Mouse (Mus musculus): Measurements from ENCODE around the gene Pigt. TPM values are rescaled to one million over a fixed set of nuclear protein-coding genes. Genes with fewer than 3 reads are reported as not detected.

The Pigt gene
- polyA plus RNA-seq, 1 experiment: 39.1 TPM

DNA sequence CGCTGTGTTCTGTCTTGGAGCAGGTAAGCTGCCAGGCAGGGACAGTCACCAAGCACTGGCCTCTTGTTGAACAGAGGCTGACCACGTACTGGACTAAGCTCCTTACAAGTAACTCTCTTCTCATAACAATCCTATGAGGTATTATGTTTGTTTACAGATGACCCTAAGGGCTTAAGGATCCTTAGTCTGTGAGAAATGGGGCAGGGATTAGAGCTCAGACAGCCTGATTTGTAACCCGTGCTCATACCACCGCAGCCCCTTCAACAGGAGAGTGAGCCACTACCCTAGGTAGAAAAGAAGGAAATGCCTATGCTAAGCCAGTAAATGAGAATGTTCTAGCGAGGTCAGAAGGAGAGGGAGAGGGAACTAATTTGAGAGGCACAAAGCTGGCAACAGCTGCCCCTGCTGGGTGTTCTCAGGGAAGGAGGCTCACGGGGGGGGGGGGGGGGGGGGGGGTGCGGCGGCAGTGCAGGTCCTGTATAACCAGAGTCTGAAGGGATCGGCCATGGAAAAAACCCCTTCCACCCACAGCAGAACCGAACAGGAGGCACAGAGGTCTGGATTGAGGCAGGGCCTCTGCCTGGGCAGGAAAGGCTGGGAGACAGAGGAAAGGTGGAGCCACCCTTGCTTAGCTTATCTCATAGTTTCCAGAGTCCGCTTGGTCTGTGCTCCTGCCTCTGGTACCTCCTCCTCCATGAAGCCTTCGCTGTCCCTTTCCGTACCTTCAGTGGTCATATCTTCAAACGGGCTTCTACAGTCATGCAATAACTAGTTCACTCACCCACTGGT is 15.0 kb downstream of the Pigt start:
- Histone ChIP-seq H3K4me3 (replicated peaks; ENCODE audit: control insufficient read depth, low read depth, low read length) (no peak overlapping the region), H3K27ac (ENCODE audit: control insufficient read depth, insufficient read depth, low read depth, low read length, poor library complexity) (no peak overlapping the region), H3K4me1 (ENCODE audit: control insufficient read depth, insufficient read depth, low read length) (no peaks in the 10 kb centered on the region)
- TF ChIP-seq POLR2A (IDR thresholded peaks at IDR 0.05; ENCODE audit: borderline replicate concordance, control insufficient read depth, low read depth, low read length) (no peak), CTCF (IDR thresholded peaks at IDR 0.05; ENCODE audit: control insufficient read depth, insufficient read depth, low read length) (no peak)
- WGBS: 52% methylated on average over 13 of the region's 14 CpGs

DNA sequence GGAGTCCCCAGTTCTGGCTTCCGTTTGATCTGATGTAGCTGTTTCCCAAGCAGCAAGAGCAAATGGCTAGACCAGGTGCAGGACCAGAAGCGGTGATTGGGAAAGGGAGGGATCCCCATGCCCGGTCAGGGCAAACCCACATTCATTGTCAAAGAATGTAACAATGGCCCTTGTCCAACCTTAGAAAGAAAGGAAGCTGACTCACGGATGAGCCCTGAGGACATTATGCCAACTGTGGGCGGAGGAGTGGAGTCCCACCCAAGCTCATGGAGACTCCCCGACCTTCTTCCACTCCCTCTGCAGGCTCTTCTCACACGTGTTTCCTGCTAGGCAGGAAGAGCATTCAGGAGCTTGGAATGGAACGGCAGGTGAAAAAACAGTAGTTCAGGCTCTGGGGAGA is 16.1 kb downstream of the Pigt start:
- H3K4me3 ChIP-seq (replicated peaks; ENCODE audit: control insufficient read depth, low read depth, low read length): no peak overlapping the region
- no peaks in the 10 kb centered on the region for H3K4me1 ChIP-seq (ENCODE audit: control insufficient read depth, insufficient read depth, low read length)
- WGBS: 70% methylated on average over 8 of the region's 8 CpGs
- no peak overlapping the region for H3K27ac ChIP-seq (ENCODE audit: control insufficient read depth, insufficient read depth, low read depth, low read length, poor library complexity)
- TF ChIP-seq POLR2A (IDR thresholded peaks at IDR 0.05; ENCODE audit: borderline replicate concordance, control insufficient read depth, low read depth, low read length) (no peak), CTCF (IDR thresholded peaks at IDR 0.05; ENCODE audit: control insufficient read depth, insufficient read depth, low read length) (no peak)

DNA sequence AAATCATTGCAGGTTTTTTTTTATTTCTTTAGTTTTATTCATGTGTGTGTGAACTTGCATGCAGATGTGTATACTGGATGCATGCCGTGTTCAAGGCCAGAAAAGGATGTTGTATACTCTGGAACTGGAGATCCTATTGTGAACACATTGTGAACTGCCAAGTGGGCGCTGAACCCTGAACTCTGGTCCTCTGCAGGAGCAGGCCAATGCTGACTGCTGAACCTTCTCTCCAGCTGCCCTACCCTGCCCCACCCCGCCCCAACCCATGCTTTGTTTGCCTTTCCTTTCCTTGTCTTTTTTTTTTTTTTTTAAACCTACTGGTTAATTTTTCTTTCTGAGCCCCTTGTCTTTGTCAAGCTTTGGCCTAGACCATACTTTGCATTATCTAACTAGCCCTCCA is 17.6 kb downstream of the Pigt start:
- Histone ChIP-seq H3K4me3 (replicated peaks; ENCODE audit: control insufficient read depth, low read depth, low read length) (no peak overlapping the region), H3K4me1 (ENCODE audit: control insufficient read depth, insufficient read depth, low read length) (no peaks in the 10 kb centered on the region), H3K27ac (ENCODE audit: control insufficient read depth, insufficient read depth, low read depth, low read length, poor library complexity) (no peak overlapping the region)
- TF ChIP-seq CTCF (IDR thresholded peaks at IDR 0.05; ENCODE audit: control insufficient read depth, insufficient read depth, low read length) (no peak), POLR2A (IDR thresholded peaks at IDR 0.05; ENCODE audit: borderline replicate concordance, control insufficient read depth, low read depth, low read length) (no peak)
- WGBS: 85% methylated on average over 3 of the region's 3 CpGs

DNA sequence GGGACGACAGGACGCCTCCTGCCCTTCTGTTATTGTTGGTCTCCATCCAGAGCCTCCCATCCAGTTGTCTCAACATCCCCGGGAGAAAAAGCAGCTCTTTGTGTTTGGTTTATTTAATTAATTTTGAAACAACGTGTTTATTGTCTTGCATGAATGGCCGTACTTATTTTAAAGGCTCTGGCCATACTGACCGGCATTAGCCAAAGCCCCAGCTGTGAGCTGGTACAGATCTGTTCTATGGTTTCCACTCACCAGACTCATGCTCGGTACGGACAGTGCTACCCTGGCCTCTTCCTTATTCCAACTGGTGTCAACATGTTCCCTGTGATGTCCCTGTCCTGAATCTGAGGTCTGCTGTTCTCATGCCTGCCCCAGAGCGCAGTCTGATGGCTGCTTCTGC is 18.6 kb downstream of the Pigt start:
- peaks cover 3% of the 10 kb centered on the region; the same call in 1 of the 2 replicates for H3K4me1 ChIP-seq (ENCODE audit: control insufficient read depth, insufficient read depth, low read length)
- WGBS: 82% methylated on average over 9 of the region's 9 CpGs
- no peak overlapping the region for H3K4me3 ChIP-seq (replicated peaks; ENCODE audit: control insufficient read depth, low read depth, low read length)
- no peak overlapping the region for H3K27ac ChIP-seq (ENCODE audit: control insufficient read depth, insufficient read depth, low read depth, low read length, poor library complexity)
- TF ChIP-seq POLR2A (IDR thresholded peaks at IDR 0.05; ENCODE audit: borderline replicate concordance, control insufficient read depth, low read depth, low read length) (no peak), CTCF (IDR thresholded peaks at IDR 0.05; ENCODE audit: control insufficient read depth, insufficient read depth, low read length) (no peak)

DNA sequence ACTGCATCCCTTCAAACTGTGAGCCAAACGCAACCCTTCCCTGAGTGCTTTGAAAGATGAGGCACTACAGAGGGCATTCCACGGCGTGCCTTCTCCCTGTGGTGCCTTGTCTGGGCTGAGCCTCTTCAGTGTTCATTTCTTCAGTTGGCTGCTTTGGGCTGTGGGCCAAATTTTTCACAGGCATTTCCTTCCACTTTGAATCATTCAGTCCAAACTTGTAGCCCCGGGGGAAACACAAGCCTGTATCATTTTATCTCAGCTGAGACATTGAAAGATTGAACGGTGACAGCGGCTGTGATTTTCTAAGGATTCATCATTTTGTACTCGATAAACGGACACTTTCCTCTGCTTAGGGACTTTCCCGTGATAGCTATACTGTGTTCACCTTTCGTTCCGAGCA is 19.3 kb downstream of the Pigt start:
- H3K4me1 ChIP-seq (ENCODE audit: control insufficient read depth, insufficient read depth, low read length): peaks cover 4% of the 10 kb centered on the region; the same call in 1 of the 2 replicates
- TF ChIP-seq CTCF (IDR thresholded peaks at IDR 0.05; ENCODE audit: control insufficient read depth, insufficient read depth, low read length) (no peak), POLR2A (IDR thresholded peaks at IDR 0.05; ENCODE audit: borderline replicate concordance, control insufficient read depth, low read depth, low read length) (no peak)
- H3K27ac ChIP-seq (ENCODE audit: control insufficient read depth, insufficient read depth, low read depth, low read length, poor library complexity): no peak overlapping the region
- WGBS: 77% methylated on average over 11 of the region's 11 CpGs
- no peak overlapping the region for H3K4me3 ChIP-seq (replicated peaks; ENCODE audit: control insufficient read depth, low read depth, low read length)

DNA sequence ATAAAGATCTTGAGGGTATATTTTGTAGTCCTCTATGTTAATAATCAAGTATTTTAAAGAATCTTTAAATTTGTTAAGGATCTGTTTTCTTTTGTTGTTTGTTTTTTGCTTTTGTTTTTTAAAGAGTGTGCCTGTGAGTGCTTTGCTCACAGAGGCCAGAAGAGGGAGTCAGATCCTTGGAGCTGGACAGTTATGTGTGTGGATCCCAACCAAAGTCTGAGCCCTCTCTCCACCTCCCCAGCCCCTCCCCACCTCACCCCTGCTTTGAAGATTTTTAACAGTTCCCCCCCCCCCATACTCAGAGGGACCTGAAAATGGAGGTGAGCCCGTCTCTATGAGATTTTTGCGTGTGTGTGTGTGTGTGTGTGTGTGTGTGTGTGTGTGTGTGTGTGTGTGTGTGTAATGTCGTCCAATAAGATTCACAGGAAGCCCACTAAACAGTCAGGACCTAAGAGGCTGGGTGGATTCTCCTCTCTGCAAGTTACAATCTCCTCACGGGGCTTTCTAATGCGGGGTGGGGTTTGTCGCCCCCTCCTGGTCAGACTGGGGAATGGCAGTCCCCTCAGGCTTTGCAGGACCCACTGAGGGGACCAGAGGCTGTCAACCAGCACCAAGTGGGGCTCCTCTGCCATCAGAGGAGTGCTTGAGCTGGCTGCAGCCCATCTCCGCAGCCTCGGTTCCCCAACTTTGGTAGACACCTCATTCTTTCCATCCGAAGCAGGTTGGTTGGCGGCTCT is 20.3 kb downstream of the Pigt start:
- TF ChIP-seq CTCF (IDR thresholded peaks at IDR 0.05; ENCODE audit: control insufficient read depth, insufficient read depth, low read length) (peak; percentile 85), POLR2A (IDR thresholded peaks at IDR 0.05; ENCODE audit: borderline replicate concordance, control insufficient read depth, low read depth, low read length) (no peak)
- WGBS: 50% methylated on average over 10 of the region's 10 CpGs

DNA sequence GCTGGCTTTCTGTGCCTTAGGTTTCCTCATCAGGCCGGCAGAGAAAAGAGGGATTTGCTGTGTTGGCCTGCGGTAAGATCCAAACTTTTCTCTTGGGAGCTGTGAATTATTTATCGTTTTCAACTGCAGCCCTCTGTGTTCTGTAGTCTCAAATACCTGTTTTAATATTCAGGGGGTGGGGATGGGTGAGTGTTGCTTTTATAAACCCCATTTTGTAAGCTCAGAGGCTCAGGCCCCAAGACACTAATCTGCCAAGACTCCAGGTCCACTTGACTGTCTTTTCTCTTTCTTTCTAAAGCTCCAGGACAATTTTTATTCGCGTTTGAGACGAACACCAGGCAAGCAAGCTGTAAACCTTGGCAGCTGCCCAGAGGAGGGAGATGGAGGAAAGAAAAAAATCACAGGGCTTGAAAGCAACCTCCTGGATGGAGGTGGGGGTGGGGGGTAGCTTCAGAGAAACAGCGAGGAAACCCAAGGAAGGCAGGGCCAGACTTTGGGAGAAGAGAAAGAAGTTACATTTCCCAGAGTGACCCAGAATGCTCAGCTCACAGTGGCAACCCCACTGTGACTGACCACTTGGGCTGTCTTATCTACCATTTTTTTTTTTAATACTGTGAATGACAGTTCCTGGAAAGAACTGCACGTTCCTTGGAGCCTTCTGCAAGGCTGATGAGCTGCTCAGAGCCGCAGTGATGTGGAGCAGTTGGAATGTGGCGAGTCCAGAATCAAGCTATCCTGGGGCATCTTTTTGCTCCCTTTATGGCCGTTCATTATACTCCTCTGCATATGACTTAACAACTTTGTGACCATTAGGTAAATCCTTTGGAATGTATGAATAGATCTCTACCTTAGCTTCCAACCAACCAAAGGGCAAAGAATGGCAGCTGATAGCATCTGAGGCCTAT is 21.2 kb downstream of the Pigt start:
- H3K4me1 ChIP-seq (ENCODE audit: control insufficient read depth, insufficient read depth, low read length): peaks cover 7% of the 10 kb centered on the region; the same call in 1 of the 2 replicates
- H3K4me3 ChIP-seq (replicated peaks; ENCODE audit: control insufficient read depth, low read depth, low read length): no peak overlapping the region
- no peak overlapping the region for H3K27ac ChIP-seq (ENCODE audit: control insufficient read depth, insufficient read depth, low read depth, low read length, poor library complexity)
- 68% methylated on average over 11 of the region's 11 CpGs for WGBS
- no peak for TF ChIP-seq POLR2A (IDR thresholded peaks at IDR 0.05; ENCODE audit: borderline replicate concordance, control insufficient read depth, low read depth, low read length)
- TF ChIP-seq CTCF (IDR thresholded peaks at IDR 0.05; ENCODE audit: control insufficient read depth, insufficient read depth, low read length): no peak

More for the DNA sequence above, 20.3 kb downstream of the Pigt start:
- Histone ChIP-seq H3K4me1 (ENCODE audit: control insufficient read depth, insufficient read depth, low read length) (peaks cover 4% of the 10 kb centered on the region; the same call in 1 of the 2 replicates), H3K4me3 (replicated peaks; ENCODE audit: control insufficient read depth, low read depth, low read length) (no peak overlapping the region), H3K27ac (ENCODE audit: control insufficient read depth, insufficient read depth, low read depth, low read length, poor library complexity) (no peak overlapping the region)

Data from bone marrow, adult 2 months (tissue).